Mouse (Mus musculus): ENCODE data around the gene Sytl3. TPM values are rescaled to one million over a fixed set of nuclear protein-coding genes. Genes with fewer than 3 reads are reported as not detected.

The Sytl3 gene
- total RNA-seq, 2 experiments from 2014 or later = 0.45 to 0.48 TPM

GRCm38 (mm10) chr17:6748779-6749464 is 90.0 kb downstream of the Sytl3 start:
- DNase-seq = peak; percentile 55 to 59
- intact Hi-C loops (cut with DNase I) = loop anchor here (1.0 kb wide), 1 partner anchor 33 kb away; the partner anchor contains the start of gene Ezr

GRCm38 (mm10) chr17:6751221-6751859 is 92.4 kb downstream of the Sytl3 start:
- intact Hi-C loops (cut with DNase I) = no loop called here
- DNase-seq = peak; percentile 46 to 59

- intact Hi-C loops (cut with DNase I) = no loop called here
- DNase-seq = no peak
Measured at GRCm38 (mm10) chr17:6752375-6752774, 93.5 kb downstream of the Sytl3 start.

GRCm38 (mm10) chr17:6755176-6755575 is 96.3 kb downstream of the Sytl3 start:
- intact Hi-C loops (cut with DNase I) = no loop called here
- DNase-seq = no peak

- intact Hi-C loops (cut with DNase I) = no loop called here
- no peak for DNase-seq
Measured at GRCm38 (mm10) chr17:6755873-6756272, 97.0 kb downstream of the Sytl3 start.

- no peak for DNase-seq
- intact Hi-C loops (cut with DNase I) = no loop called here
Measured at GRCm38 (mm10) chr17:6757902-6758301, 99.0 kb downstream of the Sytl3 start.

- no peak for DNase-seq
- intact Hi-C loops (cut with DNase I) = loop anchor here (1.0 kb wide), 1 partner anchor 12 kb away; no protein-coding TSS in a partner anchor
Measured at GRCm38 (mm10) chr17:6758845-6759244, 100.0 kb downstream of the Sytl3 start.

GRCm38 (mm10) chr17:6759717-6760292 is 100.9 kb downstream of the Sytl3 start:
- intact Hi-C loops (cut with DNase I) = loop anchor here (1.0 kb wide), 1 partner anchor 13 kb away; no protein-coding TSS in a partner anchor
- no peak for DNase-seq

- no peak for DNase-seq
- intact Hi-C loops (cut with DNase I) = no loop called here
Measured at GRCm38 (mm10) chr17:6763513-6764226, 104.8 kb downstream of the Sytl3 start.

- intact Hi-C loops (cut with DNase I) = no loop called here
- no peak for DNase-seq
Measured at GRCm38 (mm10) chr17:6764227-6764593, 105.3 kb downstream of the Sytl3 start.

- intact Hi-C loops (cut with DNase I) = no loop called here
- no peak for DNase-seq
Measured at GRCm38 (mm10) chr17:6764730-6765129, 105.8 kb downstream of the Sytl3 start.

- intact Hi-C loops (cut with DNase I) = no loop called here
- DNase-seq = no peak
Measured at GRCm38 (mm10) chr17:6765886-6766285, 107.0 kb downstream of the Sytl3 start.

GRCm38 (mm10) chr17:6766823-6767222 is 107.9 kb downstream of the Sytl3 start:
- intact Hi-C loops (cut with DNase I) = no loop called here

GRCm38 (mm10) chr17:6767771-6768170 is 108.9 kb downstream of the Sytl3 start:
- DNase-seq = no peak
- intact Hi-C loops (cut with DNase I) = no loop called here

More at GRCm38 (mm10) chr17:6766823-6767222, 107.9 kb downstream of the Sytl3 start:
- DNase-seq = no peak

- DNase-seq = peak; percentile 80 to 81
- intact Hi-C loops (cut with DNase I) = no loop called here
Measured at GRCm38 (mm10) chr17:6768301-6768788, 109.5 kb downstream of the Sytl3 start.

- intact Hi-C loops (cut with DNase I) = no loop called here
- no peak for DNase-seq
Measured at GRCm38 (mm10) chr17:6769602-6770001, 110.7 kb downstream of the Sytl3 start.

GRCm38 (mm10) chr17:6771661-6772489 is 113.0 kb downstream of the Sytl3 start:
- no peak for DNase-seq
- intact Hi-C loops (cut with DNase I) = no loop called here

GRCm38 (mm10) chr17:6772490-6772773 is 113.5 kb downstream of the Sytl3 start:
- DNase-seq = no peak
- intact Hi-C loops (cut with DNase I) = no loop called here

- intact Hi-C loops (cut with DNase I) = no loop called here
Measured at GRCm38 (mm10) chr17:6773249-6773966, 114.5 kb downstream of the Sytl3 start.

GRCm38 (mm10) chr17:6775221-6775620 is 116.3 kb downstream of the Sytl3 start:
- intact Hi-C loops (cut with DNase I) = loop anchor here (5.0 kb wide), 1 partner anchor 122 kb away; no protein-coding TSS in a partner anchor

More at GRCm38 (mm10) chr17:6773249-6773966, 114.5 kb downstream of the Sytl3 start:
- DNase-seq = no peak

More at GRCm38 (mm10) chr17:6775221-6775620, 116.3 kb downstream of the Sytl3 start:
- DNase-seq = no peak
